Mouse (Mus musculus) left cerebral cortex, postnatal 14 days (tissue): ENCODE data around the gene Has3. TPM values are rescaled to one million over a fixed set of nuclear protein-coding genes. Genes with fewer than 3 reads are reported as not detected.
"Not testable (repeated sequence)": the region's sequence is repeated elsewhere in the genome, so short reads cannot be mapped to it uniquely, and the experiment has no call there.

Experiments used
- DNase-seq, 2 experiments: peaks; one replicate each; pipeline ENCODE4 v3.0.0; 2021 to 2022; ENCODE audit warnings: low spot score in 2 of 2, mixed read lengths in 1 of 2
- intact Hi-C: fragments of 180-260 bp; cut with DNase I; formaldehyde crosslinking; loops from one replicate; pipeline ENCODE4 v1.15.1; 2025
- total RNA-seq, 2 experiments: library from RNA; stranded (reverse); gene quantifications; 2 replicates each; pipeline ENCODE4 v1.2.3; 2021

Gene Has3
- total RNA-seq, 2 experiments from 2014 or later, result 3.0 to 4.1 TPM

DNA sequence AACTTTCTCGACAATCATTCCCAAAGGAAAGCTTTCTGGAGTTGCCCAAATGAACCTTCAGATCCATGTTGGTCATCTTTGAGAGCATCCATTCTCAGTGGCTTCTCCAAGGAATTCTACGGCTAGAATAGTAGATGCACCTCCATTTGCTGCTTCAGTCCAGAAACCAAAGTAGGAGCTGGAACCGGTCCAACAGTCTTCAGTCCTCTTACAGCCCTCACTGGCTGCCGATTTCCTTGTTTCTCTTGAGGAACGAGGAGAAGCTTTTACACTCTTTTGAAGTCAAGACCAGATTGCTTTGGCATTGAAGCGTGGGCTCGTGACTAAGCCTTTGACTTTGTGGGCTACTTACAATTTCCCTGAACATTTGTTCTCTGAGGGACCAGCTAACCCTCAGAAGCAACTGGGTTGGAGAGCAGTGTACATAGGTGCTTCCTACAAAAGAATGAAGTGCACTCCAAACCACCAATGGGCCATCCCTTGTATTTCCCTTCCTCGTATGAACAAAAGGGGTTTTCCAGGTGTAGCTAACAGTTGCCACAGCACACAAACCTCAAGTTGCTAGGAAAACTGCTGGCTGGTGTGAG, 10.2 kb downstream of the Has3 start:
- intact Hi-C loops, result no loop called here

DNA sequence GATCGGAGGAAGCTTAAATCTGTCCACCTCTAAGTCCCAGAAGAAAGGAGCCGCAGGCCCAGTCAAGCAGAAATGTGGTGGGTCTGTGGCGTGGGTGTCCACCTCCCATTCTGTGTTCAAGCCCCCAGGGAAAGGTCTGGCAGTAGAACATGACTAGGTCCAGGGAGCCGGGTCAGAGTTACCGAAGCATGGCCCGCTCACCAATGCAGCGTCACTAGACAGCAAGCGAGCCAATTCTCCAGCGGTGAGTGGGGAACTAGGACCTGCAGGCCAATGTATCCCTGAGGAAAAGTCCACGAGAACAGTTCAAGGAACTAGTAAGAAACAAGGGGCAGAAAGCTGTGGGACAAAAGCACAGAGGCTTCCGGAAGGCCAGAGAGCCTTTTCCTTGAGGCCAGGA, 14.1 kb downstream of the Has3 start:
- DNase-seq, intact Hi-C loops: not testable (repeated sequence)

More for the DNA sequence above, 10.2 kb downstream of the Has3 start:
- DNase-seq, result no peak

DNA sequence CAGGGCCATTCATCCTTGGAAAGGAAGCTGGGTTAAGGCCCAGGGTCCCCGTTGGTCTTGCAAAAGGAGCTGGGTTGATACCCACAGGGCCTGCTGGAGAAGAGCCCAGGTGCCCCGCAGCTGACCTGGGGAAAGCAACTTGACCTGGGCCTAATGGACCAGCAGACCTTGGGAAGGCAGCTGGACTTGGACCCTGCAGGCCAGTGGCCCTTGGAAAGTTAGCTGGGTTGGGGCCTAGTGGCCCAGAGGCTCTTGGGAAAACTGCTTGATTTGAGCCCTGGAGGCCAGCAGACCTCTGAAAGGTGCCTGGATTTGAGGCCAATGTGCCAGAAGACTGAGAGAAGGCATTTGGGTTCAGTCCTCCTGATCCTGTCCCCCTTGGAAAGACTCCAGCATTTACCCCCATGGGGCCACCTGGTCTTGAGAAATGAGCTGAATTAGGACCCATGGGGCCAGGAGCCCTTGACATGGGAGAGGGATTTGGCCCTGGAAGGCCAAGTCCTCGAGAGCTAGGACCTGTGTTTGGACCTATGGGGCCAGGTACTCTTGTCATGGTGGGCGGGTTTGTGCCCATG, 14.9 kb downstream of the Has3 start:
- not testable (repeated sequence) for DNase-seq
- intact Hi-C loops, result loop anchor here (5.0 kb wide), 1 partner anchor 188 kb away; no protein-coding TSS in a partner anchor

GRCm38 (mm10) chr8:106887336-106888189, 17.5 kb downstream of the Has3 start:
- intact Hi-C loops, result loop anchor here (5.0 kb wide), 1 partner anchor 190 kb away; no protein-coding TSS in a partner anchor
- peak; percentile 72 to 88 for DNase-seq

GRCm38 (mm10) chr8:106888803-106889202, 18.8 kb downstream of the Has3 start:
- no peak for DNase-seq
- intact Hi-C loops, result loop anchor here (5.0 kb wide), 1 partner anchor 192 kb away; no protein-coding TSS in a partner anchor

GRCm38 (mm10) chr8:106892210-106892805, 22.3 kb downstream of the Has3 start:
- intact Hi-C loops, result loop anchor here (2.0 kb wide), 1 partner anchor 174 kb away; no protein-coding TSS in a partner anchor

GRCm38 (mm10) chr8:106892806-106893451, 22.9 kb downstream of the Has3 start:
- intact Hi-C loops, result loop anchor here (2.0 kb wide), 1 partner anchor 174 kb away; no protein-coding TSS in a partner anchor
- DNase-seq, result peak in 1 of 2 experiments; percentile 16

More at GRCm38 (mm10) chr8:106892210-106892805, 22.3 kb downstream of the Has3 start:
- no peak for DNase-seq

GRCm38 (mm10) chr8:106893481-106894156, 23.6 kb downstream of the Has3 start, which contains the start of gene Utp4:
Gene Utp4, plus strand, starts transcription at chr8:106893636.
- intact Hi-C loops, result loop anchor here (2.0 kb wide), 1 partner anchor 175 kb away; no protein-coding TSS in a partner anchor
- peak; percentile 67 to 86 for DNase-seq

DNA sequence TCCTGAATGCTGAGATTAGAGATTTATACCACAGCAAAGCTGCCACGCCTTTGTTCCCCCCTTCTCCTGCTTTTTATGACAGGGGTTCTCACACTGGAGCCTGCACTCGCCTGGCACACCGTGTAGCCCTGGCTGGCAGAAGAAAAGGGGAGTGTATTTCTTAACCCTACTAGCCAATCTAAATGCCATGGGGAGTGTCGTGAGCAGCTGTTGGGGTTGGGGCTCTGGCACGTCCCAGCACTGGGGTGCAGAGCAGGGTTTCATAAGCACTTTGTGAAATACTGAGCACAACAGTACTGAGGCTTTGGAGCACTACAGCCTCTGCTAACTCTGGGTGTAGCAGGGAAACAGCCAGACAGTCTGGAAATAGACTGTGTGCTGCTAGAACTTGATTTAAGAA, 29.4 kb downstream of the Has3 start:
- DNase-seq, result no peak
- intact Hi-C loops, result no loop called here

- peak; percentile 62 to 67 for DNase-seq
- intact Hi-C loops, result no loop called here
These were observed 35.9 kb downstream of the Has3 start for GRCm38 (mm10) chr8:106905727-106906480.

- intact Hi-C loops, result no loop called here
- no peak for DNase-seq
These were observed 36.6 kb downstream of the Has3 start for GRCm38 (mm10) chr8:106906635-106907034.

DNA sequence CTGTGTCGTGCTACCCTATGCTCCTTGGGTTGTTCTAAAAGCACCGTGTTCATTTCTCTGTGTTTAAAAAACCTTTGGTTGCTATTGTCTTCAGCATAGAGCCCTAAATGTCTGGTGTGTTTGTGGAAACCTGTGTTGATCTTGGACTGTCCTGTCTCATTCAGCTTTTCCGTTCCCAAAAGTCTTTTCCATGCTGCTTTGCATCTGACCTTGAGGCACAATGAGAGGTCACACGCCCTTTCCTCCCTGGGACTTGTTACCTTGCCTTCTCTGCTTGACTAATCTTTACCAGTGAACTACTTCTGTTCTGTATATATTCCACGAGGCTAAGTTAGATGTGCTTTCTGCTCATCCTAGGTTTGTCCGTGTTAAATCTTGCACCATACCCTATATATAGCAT, 37.4 kb downstream of the Has3 start:
- DNase-seq, result no peak
- intact Hi-C loops, result no loop called here

- intact Hi-C loops, result no loop called here
- DNase-seq, result no peak
These were observed 38.2 kb downstream of the Has3 start for GRCm38 (mm10) chr8:106908291-106908690.

DNA sequence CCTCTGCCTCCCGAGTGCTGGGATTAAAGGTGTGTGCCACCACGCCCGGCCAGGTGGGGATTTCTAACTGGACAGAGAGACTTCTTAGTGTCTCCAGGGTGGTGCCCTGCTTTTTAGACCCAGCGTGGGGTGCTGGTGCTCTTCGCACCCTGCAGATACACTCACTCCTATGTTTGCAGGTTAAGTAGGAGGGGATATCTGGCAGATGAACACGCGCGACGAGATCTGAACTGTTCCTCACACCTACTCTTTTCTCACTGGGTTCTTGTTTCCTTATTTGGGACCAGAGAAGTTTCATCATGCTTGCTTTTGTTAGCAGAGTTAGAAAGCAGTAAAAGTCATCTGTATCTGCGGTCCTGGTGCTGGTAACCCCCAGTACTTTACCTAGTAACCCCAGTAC, 43.6 kb downstream of the Has3 start:
- intact Hi-C loops, result no loop called here

DNA sequence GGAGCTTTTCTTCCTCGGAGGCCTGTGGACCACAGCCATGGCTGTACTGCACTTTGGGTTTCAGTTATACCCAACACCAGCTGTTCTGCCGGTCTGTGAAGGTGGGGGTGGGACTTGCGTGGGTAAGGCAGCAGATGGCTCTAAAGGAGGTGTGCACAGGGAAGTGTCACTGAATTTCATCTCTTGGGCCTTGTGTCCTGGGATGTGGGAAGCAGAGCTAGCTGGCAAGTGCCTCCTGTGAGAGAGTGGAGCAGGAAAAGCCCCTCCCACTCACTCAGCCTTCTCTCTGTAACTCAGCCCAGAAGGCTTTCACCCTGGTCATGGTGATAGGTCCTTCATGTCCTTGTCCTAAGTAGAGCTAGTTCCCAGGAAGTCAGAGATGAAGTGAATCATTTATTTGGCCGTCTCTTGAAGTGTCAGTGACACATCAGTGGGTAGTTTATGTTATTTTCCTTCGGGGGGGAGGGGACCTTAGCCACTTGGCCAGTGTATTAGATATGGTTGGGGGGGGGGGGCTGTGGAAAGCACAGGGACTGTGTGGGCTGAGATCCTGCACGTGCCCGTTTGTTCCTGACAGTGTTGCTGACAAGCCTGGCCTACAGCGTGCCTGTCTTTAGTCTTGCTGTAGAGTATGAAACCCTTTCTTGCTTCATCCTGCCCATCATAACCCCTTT, 49.8 kb downstream of the Has3 start:
- DNase-seq, result peak; percentile 59 to 66
- intact Hi-C loops, result no loop called here

More for the DNA sequence above, 43.6 kb downstream of the Has3 start:
- no peak for DNase-seq

DNA sequence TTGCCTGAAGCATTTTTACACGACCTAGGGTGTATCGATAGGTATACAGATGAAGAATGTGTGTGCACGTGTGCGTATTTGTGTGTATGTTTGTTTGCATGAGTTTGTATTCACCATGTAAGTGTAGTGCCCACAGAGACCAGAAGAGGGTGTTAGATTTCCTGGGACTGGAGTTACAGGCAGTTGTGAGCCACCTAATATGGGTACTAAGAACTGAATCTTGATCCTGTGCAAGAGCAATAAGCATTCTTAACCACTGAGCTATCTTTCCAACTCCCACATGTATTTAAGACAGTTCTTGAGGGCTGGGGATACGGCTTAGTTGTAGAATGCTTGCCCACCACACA, 50.3 kb downstream of the Has3 start:
- intact Hi-C loops, result no loop called here
- DNase-seq, result no peak

DNA sequence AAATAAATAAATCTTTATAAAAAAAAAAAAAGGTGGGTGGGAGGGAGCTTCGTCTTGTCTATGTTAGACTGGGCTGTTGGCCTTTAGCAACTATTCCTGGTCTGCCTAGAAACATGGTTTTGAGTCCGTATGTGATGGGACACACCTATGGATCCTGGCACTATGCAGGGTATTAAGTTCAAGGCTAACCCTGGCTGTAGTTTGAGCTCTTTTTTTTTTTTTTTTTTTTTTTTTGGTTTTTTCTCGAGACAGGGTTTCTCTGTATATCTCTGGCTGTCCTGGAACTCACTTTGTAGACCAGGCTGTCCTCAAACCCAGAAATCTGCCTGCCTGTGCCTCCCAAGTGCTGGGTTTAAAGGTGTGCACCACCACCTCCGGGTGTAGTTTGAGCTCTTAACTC, 54.0 kb downstream of the Has3 start:
- intact Hi-C loops, result no loop called here
- DNase-seq, result no peak
